Mouse (Mus musculus): ENCODE results near the gene Celf1. TPM values are rescaled to one million over a fixed set of nuclear protein-coding genes. Genes with fewer than 3 reads are reported as not detected.

The Celf1 gene
- polyA plus RNA-seq, 1 experiment = 182 TPM

DNA sequence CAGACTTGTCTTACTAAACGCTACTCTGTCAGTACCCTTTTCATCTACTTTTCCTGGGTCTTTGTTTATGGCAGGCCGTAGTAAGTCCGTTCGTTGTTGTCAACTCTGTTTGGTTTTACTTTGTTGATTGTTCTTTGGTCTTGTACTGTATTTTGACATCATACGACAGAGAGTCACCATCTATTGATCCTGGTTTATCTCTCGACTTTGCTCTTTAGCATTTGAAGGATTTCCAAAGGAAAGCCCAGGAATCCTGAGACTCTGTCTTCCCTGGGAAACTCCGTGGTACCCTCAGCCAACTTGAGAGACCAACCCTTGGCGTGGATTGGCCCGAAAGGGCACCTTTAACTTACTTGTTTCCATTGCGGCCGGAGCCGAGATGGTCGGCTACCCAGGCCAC lies 11.6 kb upstream of the Celf1 start:
- TF ChIP-seq POLR2A (IDR thresholded peaks at IDR 0.05; ENCODE audit: insufficient read depth, low read length) (no peak), EP300 (IDR thresholded peaks at IDR 0.05; ENCODE audit: insufficient read depth, low read depth, low read length) (no peak), CTCF (IDR thresholded peaks at IDR 0.05; ENCODE audit: low read depth, low read length) (no peak)
- Histone ChIP-seq H3K4me1 (ENCODE audit: control insufficient read depth, insufficient read depth, low read length) (no peaks in the 10 kb centered on the region), H3K27me3 (ENCODE audit: control insufficient read depth, insufficient read depth, low read length, poor library complexity, severe bottlenecking) (no peaks in the 10 kb centered on the region), H3K4me3 (ENCODE audit: low read depth, low read length) (no peak overlapping the region), H3K9ac (ENCODE audit: low read depth, poor library complexity, severe bottlenecking) (no peak overlapping the region), H3K9me3 (replicated peaks; ENCODE audit: control insufficient read depth, insufficient read depth, low read length, poor library complexity, severe bottlenecking) (no peaks in the 10 kb centered on the region), H3K27ac (ENCODE audit: insufficient read depth, low read length) (no peak overlapping the region), H3K36me3 (ENCODE audit: control insufficient read depth, insufficient read depth, low read length, poor library complexity, severe bottlenecking) (no peaks in the 10 kb centered on the region)

DNA sequence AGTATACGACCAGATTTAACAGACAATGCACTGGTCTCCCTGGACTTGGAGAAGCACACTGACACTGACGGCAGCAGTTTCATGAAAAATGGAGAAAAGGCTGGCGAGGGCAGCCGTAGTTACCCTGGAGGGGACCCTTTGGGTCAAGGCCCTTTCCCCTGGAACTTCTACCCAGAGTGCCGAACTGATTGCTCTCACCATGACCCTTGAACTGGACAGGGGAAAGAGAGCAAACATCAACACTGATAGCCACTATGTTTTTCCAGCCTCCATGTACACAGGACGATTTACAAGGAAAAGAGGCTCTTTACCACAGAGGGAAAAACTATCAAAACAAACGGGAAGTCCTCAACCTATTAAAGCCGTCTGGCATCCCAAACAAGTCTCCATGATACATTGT lies 8.4 kb upstream of the Celf1 start:
- Histone ChIP-seq H3K4me1 (ENCODE audit: control insufficient read depth, insufficient read depth, low read length) (no peaks in the 10 kb centered on the region), H3K9me3 (replicated peaks; ENCODE audit: control insufficient read depth, insufficient read depth, low read length, poor library complexity, severe bottlenecking) (no peaks in the 10 kb centered on the region), H3K36me3 (ENCODE audit: control insufficient read depth, insufficient read depth, low read length, poor library complexity, severe bottlenecking) (no peaks in the 10 kb centered on the region), H3K27ac (ENCODE audit: insufficient read depth, low read length) (no peak overlapping the region), H3K27me3 (ENCODE audit: control insufficient read depth, insufficient read depth, low read length, poor library complexity, severe bottlenecking) (no peaks in the 10 kb centered on the region), H3K9ac (ENCODE audit: low read depth, poor library complexity, severe bottlenecking) (no peak overlapping the region), H3K4me3 (ENCODE audit: low read depth, low read length) (no peak overlapping the region)
- no peak for TF ChIP-seq CTCF (IDR thresholded peaks at IDR 0.05; ENCODE audit: low read depth, low read length)
- TF ChIP-seq POLR2A (IDR thresholded peaks at IDR 0.05; ENCODE audit: insufficient read depth, low read length) = no peak
- no peak for TF ChIP-seq EP300 (IDR thresholded peaks at IDR 0.05; ENCODE audit: insufficient read depth, low read depth, low read length)

DNA sequence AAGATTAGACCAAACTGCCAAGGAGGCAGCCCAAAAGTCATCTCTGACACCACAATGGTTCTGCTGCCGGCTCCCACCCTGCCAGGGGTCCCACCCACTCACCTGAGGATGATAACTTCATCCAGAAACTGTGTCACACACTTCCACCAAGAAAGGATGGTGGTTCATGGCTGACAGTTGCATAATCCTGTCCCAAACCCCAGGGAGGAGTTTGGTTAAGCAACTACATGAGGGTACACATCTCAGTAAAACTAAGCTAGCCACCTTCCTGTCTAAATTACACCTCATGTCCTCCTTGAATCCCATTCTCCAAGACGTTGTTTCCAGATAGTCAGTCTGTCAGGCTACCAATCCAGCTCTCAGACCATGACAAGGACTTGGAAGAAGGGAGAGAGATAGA lies 7.9 kb upstream of the Celf1 start:
- Histone ChIP-seq H3K9ac (ENCODE audit: low read depth, poor library complexity, severe bottlenecking) (no peak overlapping the region), H3K27me3 (ENCODE audit: control insufficient read depth, insufficient read depth, low read length, poor library complexity, severe bottlenecking) (no peaks in the 10 kb centered on the region), H3K27ac (ENCODE audit: insufficient read depth, low read length) (no peak overlapping the region), H3K4me1 (ENCODE audit: control insufficient read depth, insufficient read depth, low read length) (no peaks in the 10 kb centered on the region), H3K9me3 (replicated peaks; ENCODE audit: control insufficient read depth, insufficient read depth, low read length, poor library complexity, severe bottlenecking) (no peaks in the 10 kb centered on the region), H3K36me3 (ENCODE audit: control insufficient read depth, insufficient read depth, low read length, poor library complexity, severe bottlenecking) (no peaks in the 10 kb centered on the region), H3K4me3 (ENCODE audit: low read depth, low read length) (no peak overlapping the region)
- TF ChIP-seq EP300 (IDR thresholded peaks at IDR 0.05; ENCODE audit: insufficient read depth, low read depth, low read length) = no peak
- no peak for TF ChIP-seq POLR2A (IDR thresholded peaks at IDR 0.05; ENCODE audit: insufficient read depth, low read length)
- TF ChIP-seq CTCF (IDR thresholded peaks at IDR 0.05; ENCODE audit: low read depth, low read length) = no peak

DNA sequence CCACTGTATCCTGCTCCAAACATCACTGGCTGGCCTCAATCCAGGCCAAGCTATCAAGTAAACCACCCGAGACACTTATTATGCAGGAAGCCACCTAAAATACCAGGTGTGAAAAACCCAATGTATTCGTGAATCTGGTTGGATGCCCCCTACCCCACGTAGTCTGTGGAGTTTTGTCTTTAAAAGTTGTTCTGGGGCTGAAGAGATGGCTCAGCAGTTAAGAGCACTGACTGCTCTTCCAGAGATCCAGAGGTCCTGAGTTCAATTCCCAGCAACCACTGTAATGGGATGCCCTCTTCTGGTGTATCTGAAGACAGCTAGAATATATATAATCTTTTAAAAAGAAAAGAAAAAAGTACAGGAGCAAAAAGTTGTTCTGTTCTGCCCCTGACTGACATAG lies 1.8 kb upstream of the Celf1 start:
- Histone ChIP-seq H3K27me3 (ENCODE audit: control insufficient read depth, insufficient read depth, low read length, poor library complexity, severe bottlenecking) (no peaks in the 10 kb centered on the region), H3K27ac (ENCODE audit: insufficient read depth, low read length) (no peak overlapping the region), H3K9me3 (replicated peaks; ENCODE audit: control insufficient read depth, insufficient read depth, low read length, poor library complexity, severe bottlenecking) (no peaks in the 10 kb centered on the region), H3K4me1 (ENCODE audit: control insufficient read depth, insufficient read depth, low read length) (peaks cover 2% of the 10 kb centered on the region), H3K4me3 (ENCODE audit: low read depth, low read length) (no peak overlapping the region), H3K36me3 (ENCODE audit: control insufficient read depth, insufficient read depth, low read length, poor library complexity, severe bottlenecking) (peaks cover 4% of the 10 kb centered on the region; the same call in 1 of the 2 replicates), H3K9ac (ENCODE audit: low read depth, poor library complexity, severe bottlenecking) (no peak overlapping the region)
- TF ChIP-seq EP300 (IDR thresholded peaks at IDR 0.05; ENCODE audit: insufficient read depth, low read depth, low read length) (no peak), CTCF (IDR thresholded peaks at IDR 0.05; ENCODE audit: low read depth, low read length) (no peak), POLR2A (IDR thresholded peaks at IDR 0.05; ENCODE audit: insufficient read depth, low read length) (no peak)

DNA sequence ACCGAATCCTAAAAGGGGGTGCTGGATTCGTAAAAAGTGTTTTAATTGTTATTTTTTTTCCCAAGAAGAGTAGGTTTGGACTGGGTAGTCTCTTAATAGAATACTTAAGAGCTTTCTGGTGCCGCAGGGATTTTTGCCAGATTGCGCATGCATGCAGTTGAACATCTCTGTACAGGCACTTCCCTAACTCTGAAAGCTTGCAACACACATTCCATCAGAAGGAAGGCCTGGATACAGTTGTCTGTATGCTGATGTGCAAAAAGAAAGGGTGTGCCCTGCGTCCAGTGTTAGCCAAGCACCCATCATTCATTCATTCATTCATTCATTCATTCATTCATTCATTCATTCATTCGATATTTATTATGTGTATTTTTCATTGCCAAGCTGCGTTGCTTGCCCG lies 432 bp upstream of the Celf1 start:
- H3K9me3 ChIP-seq (replicated peaks; ENCODE audit: control insufficient read depth, insufficient read depth, low read length, poor library complexity, severe bottlenecking) = no peaks in the 10 kb centered on the region
- H3K27ac ChIP-seq (ENCODE audit: insufficient read depth, low read length) = no peak overlapping the region
- H3K4me1 ChIP-seq (ENCODE audit: control insufficient read depth, insufficient read depth, low read length) = peaks cover 2% of the 10 kb centered on the region
- TF ChIP-seq EP300 (IDR thresholded peaks at IDR 0.05; ENCODE audit: insufficient read depth, low read depth, low read length) = no peak
- peaks cover 8% of the 10 kb centered on the region for H3K36me3 ChIP-seq (ENCODE audit: control insufficient read depth, insufficient read depth, low read length, poor library complexity, severe bottlenecking)
- H3K4me3 ChIP-seq (ENCODE audit: low read depth, low read length) = peak overlapping the region; percentile 63
- H3K27me3 ChIP-seq (ENCODE audit: control insufficient read depth, insufficient read depth, low read length, poor library complexity, severe bottlenecking) = no peaks in the 10 kb centered on the region
- no peak overlapping the region for H3K9ac ChIP-seq (ENCODE audit: low read depth, poor library complexity, severe bottlenecking)

DNA sequence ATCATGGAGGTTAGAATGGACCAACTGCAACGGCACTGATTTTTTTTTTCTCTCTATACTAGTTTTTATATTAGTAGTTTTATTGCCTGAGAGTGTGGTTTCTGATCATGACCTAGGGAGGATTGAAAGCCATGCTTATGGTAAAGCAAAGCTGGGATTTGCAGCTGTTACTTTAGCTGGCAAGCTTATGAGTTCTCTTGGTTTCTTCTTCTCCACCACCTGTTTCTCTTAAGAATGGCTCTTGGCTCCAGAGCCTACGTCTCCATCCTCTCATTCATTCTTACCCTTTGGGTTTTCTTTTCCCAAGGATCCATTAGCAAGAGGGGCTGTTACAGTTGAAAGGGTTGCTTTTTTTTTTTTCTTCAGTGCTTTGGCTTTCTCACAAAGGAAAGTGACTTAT lies 1.6 kb downstream of the Celf1 start:
- Histone ChIP-seq H3K9ac (ENCODE audit: low read depth, poor library complexity, severe bottlenecking) (peak overlapping the region; percentile 98; the same call in 1 of the 2 replicates), H3K36me3 (ENCODE audit: control insufficient read depth, insufficient read depth, low read length, poor library complexity, severe bottlenecking) (peaks cover 8% of the 10 kb centered on the region), H3K9me3 (replicated peaks; ENCODE audit: control insufficient read depth, insufficient read depth, low read length, poor library complexity, severe bottlenecking) (no peaks in the 10 kb centered on the region), H3K4me1 (ENCODE audit: control insufficient read depth, insufficient read depth, low read length) (peaks cover 2% of the 10 kb centered on the region), H3K27me3 (ENCODE audit: control insufficient read depth, insufficient read depth, low read length, poor library complexity, severe bottlenecking) (no peaks in the 10 kb centered on the region), H3K27ac (ENCODE audit: insufficient read depth, low read length) (no peak overlapping the region), H3K4me3 (ENCODE audit: low read depth, low read length) (no peak overlapping the region)
- TF ChIP-seq CTCF (IDR thresholded peaks at IDR 0.05; ENCODE audit: low read depth, low read length) = no peak
- no peak for TF ChIP-seq POLR2A (IDR thresholded peaks at IDR 0.05; ENCODE audit: insufficient read depth, low read length)
- TF ChIP-seq EP300 (IDR thresholded peaks at IDR 0.05; ENCODE audit: insufficient read depth, low read depth, low read length) = no peak
